Mouse (Mus musculus): ENCODE data around the gene Slc10a1. TPM values are rescaled to one million over a fixed set of nuclear protein-coding genes. Genes with fewer than 3 reads are reported as not detected.

Slc10a1 gene
- total and polyA plus RNA-seq, 3 experiments = 0.13 to 0.20 TPM; not detected in 1

GRCm38 (mm10) chr12:80928881-80929280 lies 39.6 kb downstream of the Slc10a1 start:
- no peaks in the 10 kb centered on the region for H3K27me3 ChIP-seq (replicated peaks)
- no peaks in the 10 kb centered on the region for H3K4me1 ChIP-seq (ENCODE audit: control insufficient read depth in 1 of 2, insufficient read depth in 2 of 2)
- dilution Hi-C loops (cut with MboI; ENCODE audit: extremely low pct_ligation_motif_present, extremely low pct_unique_long_range_greater_than_20kb, low sequenced_read_pairs) = no loop called here
- TF ChIP-seq NRF1 (IDR thresholded peaks at IDR 0.05; ENCODE audit: low read depth, low read length) (no peak), JUN (IDR thresholded peaks at IDR 0.05; ENCODE audit: insufficient read depth, low read depth, low read length) (no peak), E2F4 (IDR thresholded peaks at IDR 0.05; ENCODE audit: insufficient replicate concordance, low read depth, low read length) (no peak), JUND (conservative IDR thresholded peaks at IDR 0.05; ENCODE audit: low read depth, low read length) (no peak)
- in situ Hi-C loops (cut with MboI; ENCODE audit: low pct_ligation_motif_present, low pct_unique_long_range_greater_than_20kb, low sequenced_read_pairs) = no loop called here
- no peak overlapping the region for H3K4me2 ChIP-seq (ENCODE audit: insufficient read depth, low read depth, poor library complexity, severe bottlenecking)
- no peak overlapping the region for H3K27ac ChIP-seq (ENCODE audit: insufficient read depth, low read depth)
- no peak overlapping the region for H3K9ac ChIP-seq (ENCODE audit: insufficient read depth, low read depth)
- H3K79me2 ChIP-seq (replicated peaks; ENCODE audit: control insufficient read depth, extremely low read depth, insufficient read depth, poor library complexity, severe bottlenecking) = no peaks in the 10 kb centered on the region
- H3K9me3 ChIP-seq (replicated peaks; ENCODE audit: low read length) = no peaks in the 10 kb centered on the region
- no peak overlapping the region for H3K4me3 ChIP-seq (replicated peaks in 1 of 3; ENCODE audit: low read depth in 2 of 3, low read length in 2 of 3, poor library complexity in 1 of 3)
- no peaks in the 10 kb centered on the region for H3K36me3 ChIP-seq (replicated peaks in 1 of 2; ENCODE audit: control insufficient read depth in 1 of 2, insufficient read depth in 1 of 2, low read length in 1 of 2)
- DNase-seq (ENCODE audit: extremely low read depth) = no peak

- no peak overlapping the region for H3K9ac ChIP-seq (ENCODE audit: insufficient read depth, low read depth)
- in situ Hi-C loops (cut with MboI; ENCODE audit: low pct_ligation_motif_present, low pct_unique_long_range_greater_than_20kb, low sequenced_read_pairs) (no loop called here), dilution Hi-C loops (cut with MboI; ENCODE audit: extremely low pct_ligation_motif_present, extremely low pct_unique_long_range_greater_than_20kb, low sequenced_read_pairs) (no loop called here)
- peaks cover 0 to 2% of the 10 kb centered on the region in 2 experiments; a peak in 1 of 4 replicates for H3K4me1 ChIP-seq (ENCODE audit: control insufficient read depth in 1 of 2, insufficient read depth in 2 of 2)
- H3K36me3 ChIP-seq (replicated peaks in 1 of 2; ENCODE audit: control insufficient read depth in 1 of 2, insufficient read depth in 1 of 2, low read length in 1 of 2) = no peaks in the 10 kb centered on the region
- no peak for TF ChIP-seq RAD21 (IDR thresholded peaks at IDR 0.05; ENCODE audit: low read depth, low read length)
- TF ChIP-seq MAX (IDR thresholded peaks at IDR 0.05; ENCODE audit: low read length) = no peak
- no peak for TF ChIP-seq SIN3A (IDR thresholded peaks at IDR 0.05; ENCODE audit: low read length)
- TF ChIP-seq ZC3H11A (IDR thresholded peaks at IDR 0.05; ENCODE audit: low read depth, low read length) = no peak
- no peak for TF ChIP-seq HCFC1 (IDR thresholded peaks at IDR 0.05; ENCODE audit: low read depth, low read length)
- TF ChIP-seq TCF12 (IDR thresholded peaks at IDR 0.05; ENCODE audit: low read depth, low read length) = no peak
- TF ChIP-seq CTCF (conservative IDR thresholded peaks at IDR 0.05 in 1 of 2, IDR thresholded peaks at IDR 0.05 in 1 of 2; ENCODE audit: low read depth in 2 of 2, low read length in 2 of 2) = no peak
- TF ChIP-seq ELF1 (IDR thresholded peaks at IDR 0.05; ENCODE audit: low read depth, low read length) = no peak
- TF ChIP-seq KAT2A (IDR thresholded peaks at IDR 0.05; ENCODE audit: insufficient replicate concordance, low read length) = no peak
- H3K79me2 ChIP-seq (replicated peaks; ENCODE audit: control insufficient read depth, extremely low read depth, insufficient read depth, poor library complexity, severe bottlenecking) = no peaks in the 10 kb centered on the region
- H3K27me3 ChIP-seq (replicated peaks) = no peaks in the 10 kb centered on the region
- no peak overlapping the region for H3K4me3 ChIP-seq (replicated peaks in 1 of 3; ENCODE audit: low read depth in 2 of 3, low read length in 2 of 3, poor library complexity in 1 of 3)
- no peak for DNase-seq (ENCODE audit: extremely low read depth)
- H3K4me2 ChIP-seq (ENCODE audit: insufficient read depth, low read depth, poor library complexity, severe bottlenecking) = no peak overlapping the region
- no peak overlapping the region for H3K27ac ChIP-seq (ENCODE audit: insufficient read depth, low read depth)
- H3K9me3 ChIP-seq (replicated peaks; ENCODE audit: low read length) = no peaks in the 10 kb centered on the region
Measured at GRCm38 (mm10) chr12:80927518-80927917, 41.0 kb downstream of the Slc10a1 start.

- no peaks in the 10 kb centered on the region for H3K27me3 ChIP-seq (replicated peaks)
- no peaks in the 10 kb centered on the region for H3K9me3 ChIP-seq (replicated peaks; ENCODE audit: low read length)
- H3K4me3 ChIP-seq (replicated peaks in 1 of 3; ENCODE audit: low read depth in 2 of 3, low read length in 2 of 3, poor library complexity in 1 of 3) = no peak overlapping the region
- dilution Hi-C loops (cut with MboI; ENCODE audit: extremely low pct_ligation_motif_present, extremely low pct_unique_long_range_greater_than_20kb, low sequenced_read_pairs) (no loop called here), in situ Hi-C loops (cut with MboI; ENCODE audit: low pct_ligation_motif_present, low pct_unique_long_range_greater_than_20kb, low sequenced_read_pairs) (no loop called here)
- no peak overlapping the region for H3K9ac ChIP-seq (ENCODE audit: insufficient read depth, low read depth)
- peaks cover 0 to 2% of the 10 kb centered on the region in 2 experiments; a peak in 1 of 4 replicates for H3K4me1 ChIP-seq (ENCODE audit: control insufficient read depth in 1 of 2, insufficient read depth in 2 of 2)
- no peaks in the 10 kb centered on the region for H3K79me2 ChIP-seq (replicated peaks; ENCODE audit: control insufficient read depth, extremely low read depth, insufficient read depth, poor library complexity, severe bottlenecking)
- no peaks in the 10 kb centered on the region for H3K36me3 ChIP-seq (replicated peaks in 1 of 2; ENCODE audit: control insufficient read depth in 1 of 2, insufficient read depth in 1 of 2, low read length in 1 of 2)
- H3K27ac ChIP-seq (ENCODE audit: insufficient read depth, low read depth) = no peak overlapping the region
- no peak overlapping the region for H3K4me2 ChIP-seq (ENCODE audit: insufficient read depth, low read depth, poor library complexity, severe bottlenecking)
- TF ChIP-seq IRF4 (IDR thresholded peaks at IDR 0.05; ENCODE audit: low read depth, low read length) (no peak), MXI1 (IDR thresholded peaks at IDR 0.05; ENCODE audit: low read depth, low read length) (no peak), ZC3H11A (IDR thresholded peaks at IDR 0.05; ENCODE audit: low read depth, low read length) (no peak), RCOR1 (conservative IDR thresholded peaks at IDR 0.05; ENCODE audit: low read depth, low read length) (no peak), MAFK (IDR thresholded peaks at IDR 0.05; ENCODE audit: insufficient replicate concordance, low read length) (no peak), CHD1 (IDR thresholded peaks at IDR 0.05; ENCODE audit: low read depth, low read length) (no peak)
- DNase-seq (ENCODE audit: extremely low read depth) = no peak
Measured at GRCm38 (mm10) chr12:80926550-80926949, 42.0 kb downstream of the Slc10a1 start.
